Mouse (Mus musculus) small intestine, adult 2 months (tissue): ENCODE data around the gene Clec18a.
"Not testable (repeated sequence)": the region's sequence is repeated elsewhere in the genome, so short reads cannot be mapped to it uniquely, and the experiment has no call there.

Source experiments
- CTCF ChIP-seq: fragments of 200-500 bp; IDR thresholded peaks from 2 replicates; pipeline ENCODE4 v1.5.1; 2012; ENCODE audit warnings: low read depth, mild to moderate bottlenecking, control low read depth, inconsistent platforms, low read length, moderate library complexity, mixed read lengths; ENCODE audit not compliant: insufficient replicate concordance, insufficient read length; ENCODE audit errors: extremely low read depth
- POLR2A ChIP-seq: fragments of 200-500 bp; IDR thresholded peaks from 2 replicates; pipeline ENCODE4 v1.6.1; 2012; ENCODE audit warnings: low read depth, mild to moderate bottlenecking, control low read depth, inconsistent platforms, low read length, moderate library complexity

GRCm38 (mm10) chr8:111094719-111095302, 2.6 kb upstream of the Clec18a start:
- not testable (repeated sequence) for TF ChIP-seq POLR2A, CTCF
